Mouse (Mus musculus) heart, adult 2 months (tissue): ENCODE results near the gene Porcn. TPM values are rescaled to one million over a fixed set of nuclear protein-coding genes. Genes with fewer than 3 reads are reported as not detected.
A peak's percentile ranks its signal among the peaks of the same experiment; 100 is the strongest.

Source experiments
- DNase-seq, 2 experiments: peaks; one replicate each; pipeline ENCODE4 v3.0.0; 2021
- H3K27ac ChIP-seq: fragments of 200-600 bp; 2 replicates; pipeline ENCODE4 v1.8.1; 2022
- H3K27me3 ChIP-seq: fragments of 200-500 bp; 2 replicates; pipeline ENCODE4 v1.6.1; 2012; ENCODE audit warnings: mild to moderate bottlenecking, low read length, inconsistent platforms, mixed read lengths; ENCODE audit not compliant: control insufficient read depth, insufficient read depth
- H3K36me3 ChIP-seq: fragments of 200-500 bp; 2 replicates; pipeline ENCODE4 v1.6.1; 2012; ENCODE audit warnings: low read length, inconsistent platforms; ENCODE audit not compliant: control insufficient read depth, insufficient read depth
- H3K4me1 ChIP-seq: fragments of 200-500 bp; 2 replicates; pipeline ENCODE4 v1.6.1; 2011; ENCODE audit warnings: low read length; ENCODE audit not compliant: control insufficient read depth, insufficient read depth
- H3K4me3 ChIP-seq: fragments of 200-600 bp; 2 replicates; pipeline ENCODE4 v1.8.1; 2022
- H3K79me2 ChIP-seq: fragments of 200-500 bp; replicated peaks from 2 replicates; pipeline ENCODE4 v1.6.1; 2012; ENCODE audit warnings: mild to moderate bottlenecking, inconsistent platforms, low read length, moderate library complexity, mixed read lengths; ENCODE audit not compliant: control insufficient read depth, insufficient read depth
- H3K9ac ChIP-seq: fragments of 200-500 bp; 2 replicates; pipeline ENCODE4 v1.6.1; 2012; ENCODE audit warnings: low read depth, mild to moderate bottlenecking, control low read depth, inconsistent platforms, low read length, mixed read lengths
- CTCF ChIP-seq: fragments of 200-600 bp; IDR thresholded peaks from 2 replicates; pipeline ENCODE4 v1.8.1; 2022; ENCODE audit warnings: antibody characterized with exemption, mild to moderate bottlenecking, moderate library complexity
- EP300 ChIP-seq: fragments of 200-500 bp; IDR thresholded peaks from 2 replicates; pipeline ENCODE4 v1.6.1; 2011; ENCODE audit warnings: low read depth, low read length, control low read depth; ENCODE audit not compliant: insufficient read depth
- POLR2A ChIP-seq: fragments of 200-500 bp; IDR thresholded peaks from 2 replicates; pipeline ENCODE4 v1.6.1; 2011; ENCODE audit warnings: mild to moderate bottlenecking, low read depth, low read length, control low read depth; ENCODE audit not compliant: insufficient read depth
- WGBS: fragments of 180-500 bp; shearing (Covaris S2); methylation state at CpG from one replicate; pipeline ENCODE4 v1.1.7; 2018; 5-methylcytosine and 5-hydroxymethylcytosine counted together
- intact Hi-C: fragments of 180-260 bp; cut with DNase I; formaldehyde crosslinking; loops from one replicate; pipeline ENCODE4 v1.15.1; 2025
- polyA plus RNA-seq: library from polyadenylated mRNA; depleted of rRNA; stranded (reverse); fragments of >200 nt; gene quantifications from 2 replicates; pipeline ENCODE4 v1.2.3, GENCODE M21; 2012
- total RNA-seq, 2 experiments: library from RNA; stranded (reverse); gene quantifications; 2 replicates each; pipeline ENCODE4 v1.2.3; 2021

Gene Porcn
- total and polyA plus RNA-seq, 3 experiments: 2.3 to 15.8 (median 2.9) TPM

- TF ChIP-seq CTCF (no peak), POLR2A (no peak)
- H3K4me1 ChIP-seq: no peaks in the 10 kb centered on the region
- no peaks in the 10 kb centered on the region for H3K79me2 ChIP-seq
- no peak overlapping the region for H3K4me3 ChIP-seq
- intact Hi-C loops: no loop called here
- no peak for DNase-seq
- WGBS: 59% methylated on average over 7 of the region's 7 CpGs
- H3K27me3 ChIP-seq: no peaks in the 10 kb centered on the region
- no peak overlapping the region for H3K27ac ChIP-seq
- no peak overlapping the region for H3K9ac ChIP-seq
- no peaks in the 10 kb centered on the region for H3K36me3 ChIP-seq
These were observed 5.3 kb upstream of the Porcn start for GRCm38 (mm10) chrX:8211490-8212207.

GRCm38 (mm10) chrX:8209720-8210119 lies 3.4 kb upstream of the Porcn start:
- TF ChIP-seq CTCF (no peak), POLR2A (no peak), EP300 (no peak)
- Histone ChIP-seq H3K4me3 (no peak overlapping the region), H3K27me3 (no peaks in the 10 kb centered on the region), H3K9ac (no peak overlapping the region), H3K4me1 (no peaks in the 10 kb centered on the region), H3K79me2 (no peaks in the 10 kb centered on the region), H3K36me3 (no peaks in the 10 kb centered on the region), H3K27ac (no peak overlapping the region)
- WGBS: 39% methylated on average over 2 of the region's 2 CpGs
- no peak for DNase-seq
- intact Hi-C loops: loop anchor here (5.0 kb wide), 1 partner anchor 38 kb away; no protein-coding TSS in a partner anchor

GRCm38 (mm10) chrX:8207224-8207623 lies 899 bp upstream of the Porcn start:
- no peaks in the 10 kb centered on the region for H3K36me3 ChIP-seq
- no peak overlapping the region for H3K9ac ChIP-seq
- TF ChIP-seq POLR2A (no peak), CTCF (no peak), EP300 (no peak)
- H3K4me3 ChIP-seq: peak overlapping the region; percentile 58
- WGBS: 36% methylated on average over 4 of the region's 4 CpGs
- no peaks in the 10 kb centered on the region for H3K27me3 ChIP-seq
- no peaks in the 10 kb centered on the region for H3K79me2 ChIP-seq
- no peaks in the 10 kb centered on the region for H3K4me1 ChIP-seq
- intact Hi-C loops: loop anchor here (5.0 kb wide), 1 partner anchor 40 kb away; no protein-coding TSS in a partner anchor
- DNase-seq: no peak
- H3K27ac ChIP-seq: no peak overlapping the region

GRCm38 (mm10) chrX:8206694-8207197 lies 421 bp upstream of the Porcn start:
- no peak overlapping the region; the same call in 1 of the 2 replicates for H3K27ac ChIP-seq
- H3K4me3 ChIP-seq: peak overlapping the region; percentile 58
- intact Hi-C loops: loop anchor here (5.0 kb wide), 1 partner anchor 41 kb away; no protein-coding TSS in a partner anchor
- TF ChIP-seq CTCF (no peak), POLR2A (no peak), EP300 (no peak)
- DNase-seq: no peak
- H3K79me2 ChIP-seq: no peaks in the 10 kb centered on the region
- H3K9ac ChIP-seq: no peak overlapping the region; the same call in 1 of the 2 replicates
- no peaks in the 10 kb centered on the region for H3K4me1 ChIP-seq
- no peaks in the 10 kb centered on the region for H3K27me3 ChIP-seq
- 18% methylated on average over 11 of the region's 11 CpGs for WGBS
- H3K36me3 ChIP-seq: no peaks in the 10 kb centered on the region

GRCm38 (mm10) chrX:8205551-8205950 lies 774 bp downstream of the Porcn start:
- Histone ChIP-seq H3K4me3 (no peak overlapping the region; the same call in 1 of the 2 replicates), H3K36me3 (no peaks in the 10 kb centered on the region), H3K9ac (no peak overlapping the region), H3K27me3 (no peaks in the 10 kb centered on the region), H3K4me1 (no peaks in the 10 kb centered on the region), H3K79me2 (no peaks in the 10 kb centered on the region), H3K27ac (no peak overlapping the region)
- intact Hi-C loops: loop anchor here (5.0 kb wide), 1 partner anchor 42 kb away; no protein-coding TSS in a partner anchor
- WGBS: 42% methylated on average over 7 of the region's 7 CpGs
- no peak for DNase-seq
- TF ChIP-seq POLR2A: no peak
- TF ChIP-seq CTCF: no peak
- no peak for TF ChIP-seq EP300

GRCm38 (mm10) chrX:8205088-8205487 lies 1.2 kb downstream of the Porcn start:
- intact Hi-C loops: loop anchor here (5.0 kb wide), 1 partner anchor 42 kb away; no protein-coding TSS in a partner anchor
- Histone ChIP-seq H3K4me3 (no peak overlapping the region), H3K9ac (no peak overlapping the region), H3K27me3 (no peaks in the 10 kb centered on the region), H3K4me1 (no peaks in the 10 kb centered on the region), H3K36me3 (no peaks in the 10 kb centered on the region), H3K79me2 (no peaks in the 10 kb centered on the region), H3K27ac (no peak overlapping the region)
- TF ChIP-seq CTCF: no peak
- TF ChIP-seq EP300: no peak
- TF ChIP-seq POLR2A: no peak
- WGBS: 61% methylated on average over 4 of the region's 4 CpGs
- DNase-seq: no peak
